Mouse (Mus musculus) cortical plate, adult 2 months (tissue): ENCODE measurements around the gene Ltn1.

Experiments
- CTCF ChIP-seq: fragments of 200-500 bp; IDR thresholded peaks from 2 replicates; pipeline ENCODE4 v1.5.1; 2011; ENCODE audit warnings: mild to moderate bottlenecking, control low read depth, low read length; ENCODE audit not compliant: insufficient read depth; ENCODE audit errors: extremely low read depth
- POLR2A ChIP-seq: fragments of 200-500 bp; IDR thresholded peaks from 2 replicates; pipeline ENCODE4 v1.6.1; 2011; ENCODE audit warnings: mild to moderate bottlenecking, low read length, control low read depth; ENCODE audit not compliant: insufficient read depth; ENCODE audit errors: extremely low read depth

DNA sequence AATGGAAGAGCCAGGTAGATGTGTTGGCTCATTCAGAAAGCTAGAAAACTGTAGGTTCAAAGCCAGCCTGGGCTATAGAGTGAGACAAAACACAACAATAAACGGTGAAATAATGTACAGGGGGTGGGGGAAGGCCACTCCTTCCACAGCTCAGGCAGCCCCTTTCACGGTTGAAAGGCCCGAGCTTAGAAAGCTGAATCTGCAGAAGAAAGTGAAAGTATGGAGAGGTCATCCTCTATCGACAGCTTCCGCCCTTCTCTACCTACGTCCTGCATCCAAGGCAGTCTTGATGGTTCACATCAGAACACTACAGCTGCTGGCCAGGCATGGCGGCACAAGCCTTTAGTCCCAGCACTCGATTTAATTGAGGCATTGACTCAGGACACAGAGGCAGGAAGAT lies 6.3 kb upstream of the Ltn1 start:
- TF ChIP-seq CTCF (no peak), POLR2A (no peak)
